Mouse (Mus musculus) MEL (cell line): ENCODE measurements around the gene Cox6a1.

Source experiments
- CTCF ChIP-seq, 3 experiments: IDR thresholded peaks in 2 of 3; conservative IDR thresholded peaks in 1 of 3; 2 replicates each; pipeline ENCODE4 v1.5.1; 2011 to 2012; ENCODE audit warnings: low read length in 3 of 3, low read depth in 2 of 3, mild to moderate bottlenecking in 2 of 3, improper control_type of control experiment in 1 of 3, inconsistent platforms in 1 of 3, mixed read lengths in 1 of 3, moderate library complexity in 1 of 3; ENCODE audit not compliant: control insufficient read depth in 1 of 3, insufficient read depth in 1 of 3, poor library complexity in 1 of 3, severe bottlenecking in 1 of 3
- EP300 ChIP-seq, 2 experiments: IDR thresholded peaks; 2 replicates each; pipeline ENCODE4 v1.6.1; 2011; ENCODE audit warnings: improper control_type of control experiment in 2 of 2, low read length in 2 of 2, low read depth in 1 of 2, mild to moderate bottlenecking in 1 of 2
- HCFC1 ChIP-seq: IDR thresholded peaks from 2 replicates; pipeline ENCODE4 v1.6.1; 2012; ENCODE audit warnings: low read depth, mild to moderate bottlenecking, inconsistent platforms, low read length, improper control_type of control experiment, moderate library complexity
- MAX ChIP-seq: IDR thresholded peaks from 2 replicates; pipeline ENCODE4 v1.6.1; 2011; ENCODE audit warnings: low read length, improper control_type of control experiment
- SMC3 ChIP-seq: IDR thresholded peaks from 2 replicates; pipeline ENCODE4 v1.6.1; 2011; ENCODE audit warnings: low read depth, low read length, improper control_type of control experiment
- ZMIZ1 ChIP-seq: IDR thresholded peaks from 2 replicates; pipeline ENCODE4 v1.6.1; 2012; ENCODE audit warnings: low read depth, mild to moderate bottlenecking, inconsistent platforms, low read length, improper control_type of control experiment, moderate library complexity

DNA sequence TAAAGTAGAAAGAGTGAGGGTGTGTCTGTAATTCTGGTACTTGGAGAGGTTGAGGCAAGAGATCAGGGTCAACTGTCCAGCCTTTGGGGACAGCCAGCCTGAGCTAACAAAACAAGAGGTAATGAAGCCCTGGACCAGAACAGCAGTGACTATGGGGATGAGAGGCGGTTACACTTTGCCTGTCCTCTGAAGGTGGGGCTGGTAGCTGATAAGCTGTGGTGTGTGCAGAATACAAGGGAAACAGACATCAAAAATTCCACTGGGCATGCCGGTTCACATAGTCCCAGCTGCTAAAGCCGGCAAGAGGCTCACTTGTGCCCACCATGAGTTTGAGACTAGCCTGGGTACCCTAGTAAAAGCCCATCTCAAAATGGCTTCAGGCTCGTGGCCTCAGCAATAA lies 36.4 kb downstream of the Cox6a1 start:
- TF ChIP-seq EP300 (IDR thresholded peaks at IDR 0.05; ENCODE audit: low read depth in 1 of 2, low read length in 2 of 2) (peak in 1 of 2 experiments; percentile 7; a peak in 1 of 4 replicates), CTCF (IDR thresholded peaks at IDR 0.05 in 2 of 3, conservative IDR thresholded peaks at IDR 0.05 in 1 of 3; ENCODE audit: control insufficient read depth in 1 of 3, insufficient read depth in 1 of 3, low read depth in 2 of 3, low read length in 3 of 3, poor library complexity in 1 of 3, severe bottlenecking in 1 of 3) (no peak), SMC3 (no peak), HCFC1 (no peak), MAX (no peak), ZMIZ1 (no peak)
